In genomic region chr17:84844950-84845349, GRCm38 (mm10) we compare ENCODE assay signal across 14 mouse cellular contexts. TPM values are rescaled to one million over a fixed set of nuclear protein-coding genes. Genes with fewer than 3 reads are reported as not detected.
DNase-seq lines count a peak whose midpoint lies in the region; ATAC-seq and TF ChIP-seq lines count a peak whose summit lies in the region.
"Had no signal": no experiment of that assay in that cellular context is flagged by ENCODE, and none has a peak within 500 bp of the region (broad histone marks: within the 10 kb centered on the region; RNA-seq: fewer than 3 reads in every experiment).

No protein-coding gene starts in this region.

- no peak overlapping the region for H3K4me3 ChIP-seq in liver, postnatal 0 days (ENCODE audit: low read depth, low read length)
- no peak overlapping the region for H3K4me3 ChIP-seq in midbrain, embryonic 15.5 days
- H3K4me3 ChIP-seq: heart, adult 2 months; hindbrain, embryonic 15.5 days; left cerebral cortex, adult 2 months; limb, embryonic 15.5 days; midbrain, embryonic 12.5 days; neural tube, embryonic 15.5 days had no signal

- peak; percentile 38 to 50 for DNase-seq in B cell, adult 2 months
- peak; percentile 94 for DNase-seq in T-cell, adult 2 months (ENCODE audit: low spot score)
- DNase-seq in liver, postnatal 0 days: peak; percentile 21
- DNase-seq in spleen, postnatal 36 days (ENCODE audit: low spot score in 2 of 2): peak; percentile 73 to 74
- DNase-seq in right cerebral cortex, postnatal 10 days (ENCODE audit: low spot score in 2 of 2): no peak
- no peak for DNase-seq in cerebellum, postnatal 4 days (ENCODE audit: low spot score in 2 of 2)

- H3K36me3 ChIP-seq in liver, postnatal 0 days (replicated peaks; ENCODE audit: insufficient read depth, low read length): no peaks in the 10 kb centered on the region
- no peaks in the 10 kb centered on the region for H3K36me3 ChIP-seq in midbrain, embryonic 15.5 days (replicated peaks)
- H3K36me3 ChIP-seq: hindbrain, embryonic 15.5 days; limb, embryonic 15.5 days; midbrain, embryonic 12.5 days; neural tube, embryonic 15.5 days had no signal

- no peak overlapping the region for H3K4me2 ChIP-seq in liver, postnatal 0 days (ENCODE audit: low read depth, low read length)
- no peak overlapping the region for H3K4me2 ChIP-seq in midbrain, embryonic 15.5 days
- H3K4me2 ChIP-seq: hindbrain, embryonic 15.5 days; limb, embryonic 15.5 days; midbrain, embryonic 12.5 days; neural tube, embryonic 15.5 days had no signal

- H3K9me3 ChIP-seq in liver, postnatal 0 days (ENCODE audit: low read length): no peaks in the 10 kb centered on the region
- no peaks in the 10 kb centered on the region for H3K9me3 ChIP-seq in midbrain, embryonic 15.5 days
- H3K9me3 ChIP-seq: hindbrain, embryonic 15.5 days; limb, embryonic 15.5 days; midbrain, embryonic 12.5 days; neural tube, embryonic 15.5 days had no signal

- TF ChIP-seq CTCF in liver, postnatal 0 days (IDR thresholded peaks at IDR 0.05; ENCODE audit: low read depth): no peak

- no peak overlapping the region for H3K9ac ChIP-seq in liver, postnatal 0 days (replicated peaks)
- no peak overlapping the region for H3K9ac ChIP-seq in midbrain, embryonic 15.5 days
- H3K9ac ChIP-seq: hindbrain, embryonic 15.5 days; limb, embryonic 15.5 days; midbrain, embryonic 12.5 days; neural tube, embryonic 15.5 days had no signal

- no peak for ATAC-seq in liver, postnatal 0 days
- no peak for ATAC-seq in midbrain, embryonic 15.5 days (replicated peaks)

- 24% methylated on average over 13 of the region's 13 CpGs for WGBS in liver, postnatal 0 days (ENCODE audit: insufficient replicate concordance)
- WGBS in midbrain, embryonic 15.5 days: 93% methylated on average over 13 of the region's 13 CpGs

- 0 out of 2 replicates have a peak, but pooled peaks cover 2% of the 10 kb centered on the region for H3K27me3 ChIP-seq in liver, postnatal 0 days (ENCODE audit: insufficient read depth, low read length)
- no peaks in the 10 kb centered on the region for H3K27me3 ChIP-seq in midbrain, embryonic 15.5 days (replicated peaks)
- H3K27me3 ChIP-seq: hindbrain, embryonic 15.5 days; limb, embryonic 15.5 days; midbrain, embryonic 12.5 days; neural tube, embryonic 15.5 days had no signal

- no peaks in the 10 kb centered on the region for H3K4me1 ChIP-seq in liver, postnatal 0 days (ENCODE audit: insufficient read depth)
- peaks cover 8% of the 10 kb centered on the region for H3K4me1 ChIP-seq in midbrain, embryonic 15.5 days
- H3K4me1 ChIP-seq: limb, embryonic 15.5 days had no signal

- no peak overlapping the region for H3K27ac ChIP-seq in liver, postnatal 0 days (ENCODE audit: low read depth)
- no peak overlapping the region for H3K27ac ChIP-seq in midbrain, embryonic 15.5 days
- H3K27ac ChIP-seq: heart, adult 2 months; hindbrain, embryonic 15.5 days; kidney, postnatal 0 days; left cerebral cortex, adult 2 months; limb, embryonic 15.5 days; midbrain, embryonic 12.5 days; neural tube, embryonic 15.5 days had no signal

- no peak for TF ChIP-seq EP300 in liver, postnatal 0 days (IDR thresholded peaks at IDR 0.05; ENCODE audit: low read depth)

RNA-seq across cellular contexts. Expression of gene Lrpprc, which starts 54.4 kb away (rescaled TPM):
- polyA plus RNA-seq in liver, postnatal 0 days (2015; fragmentation: Nextera tagmentation; extraction: Ambion mirVana): 29.2 and 33.9 TPM in 2 replicates
- polyA plus RNA-seq in midbrain, embryonic 15.5 days (2015; fragmentation: Nextera tagmentation; extraction: Ambion mirVana): 46.8 and 49.0 TPM in 2 replicates

Comparison
In these comparisons a context has a peak if more than half of its experiments do, and no peak if none do; other contexts are left out.
1. DNase-seq: peak in B cell, adult 2 months (2 of 2), T-cell, adult 2 months (single experiment), liver, postnatal 0 days (single experiment) and spleen, postnatal 36 days (2 of 2); none in right cerebral cortex, postnatal 10 days (0 of 2) and cerebellum, postnatal 4 days (0 of 2).